Mouse (Mus musculus) bone marrow macrophage, adult 2 months (primary cell): Measurements from ENCODE around the gene Cpox. TPM values are rescaled to one million over a fixed set of nuclear protein-coding genes. Genes with fewer than 3 reads are reported as not detected.

ENCODE experiments used
- H3K27ac ChIP-seq: 2 replicates; pipeline ENCODE4 v1.5.1; 2012; ENCODE audit warnings: low read depth, low read length; ENCODE audit not compliant: insufficient read depth
- H3K4me1 ChIP-seq: 2 replicates; pipeline ENCODE4 v1.6.1; 2012; ENCODE audit warnings: low read length; ENCODE audit not compliant: control insufficient read depth, insufficient read depth
- H3K4me3 ChIP-seq: 2 replicates; pipeline ENCODE4 v1.5.1; 2012; ENCODE audit warnings: mild to moderate bottlenecking, low read length, moderate library complexity; ENCODE audit not compliant: insufficient read depth
- CTCF ChIP-seq: IDR thresholded peaks from 2 replicates; pipeline ENCODE4 v1.5.1; 2012; ENCODE audit warnings: low read depth, mild to moderate bottlenecking, low read length, moderate library complexity
- POLR2A ChIP-seq: IDR thresholded peaks from 2 replicates; pipeline ENCODE4 v1.6.1; 2012; ENCODE audit warnings: mild to moderate bottlenecking, low read depth, low read length, borderline replicate concordance
- polyA plus RNA-seq: library from polyadenylated mRNA; stranded (reverse); fragments of >200 nt; gene quantifications from 2 replicates; pipeline ENCODE4 v1.2.4, GENCODE M21; 2012; ENCODE audit not compliant: missing spikeins, insufficient read depth, insufficient read length

Cpox gene
- polyA plus RNA-seq, 1 experiment: 14.9 TPM

GRCm38 (mm10) chr16:58668586-58668985 lies 1.5 kb upstream of the Cpox start:
- Histone ChIP-seq H3K4me3 (no peak overlapping the region), H3K27ac (no peak overlapping the region), H3K4me1 (peaks cover 3% of the 10 kb centered on the region)
- TF ChIP-seq POLR2A (no peak), CTCF (no peak)

GRCm38 (mm10) chr16:58669264-58669663 lies 828 bp upstream of the Cpox start:
- H3K4me3 ChIP-seq: no peak overlapping the region
- H3K4me1 ChIP-seq: peaks cover 3% of the 10 kb centered on the region
- TF ChIP-seq POLR2A: no peak
- TF ChIP-seq CTCF: no peak
- H3K27ac ChIP-seq: no peak overlapping the region

DNA sequence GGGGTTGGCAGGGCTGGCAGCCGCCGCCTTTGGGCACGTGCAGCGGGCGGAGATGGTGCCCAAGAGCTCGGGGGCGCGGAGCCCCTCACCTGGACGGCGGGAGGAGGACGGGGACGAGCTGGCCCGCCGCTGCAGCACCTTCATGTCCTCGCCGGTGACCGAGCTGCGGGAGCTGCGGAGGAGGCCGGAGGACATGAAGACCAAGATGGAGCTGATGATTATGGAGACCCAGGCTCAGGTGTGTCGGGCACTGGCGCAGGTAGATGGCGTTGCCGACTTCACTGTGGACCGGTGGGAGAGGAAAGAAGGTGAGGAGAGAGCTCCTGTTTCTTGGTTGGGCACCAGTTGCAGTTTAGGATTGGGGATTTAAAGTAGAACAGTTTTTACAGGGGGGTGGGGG lies 551 bp downstream of the Cpox start:
- TF ChIP-seq CTCF (no peak), POLR2A (no peak)
- H3K27ac ChIP-seq: no peak overlapping the region
- peak overlapping the region; percentile 83 for H3K4me3 ChIP-seq
- H3K4me1 ChIP-seq: peaks cover 3% of the 10 kb centered on the region

- H3K4me3 ChIP-seq: no peak overlapping the region
- no peak overlapping the region for H3K27ac ChIP-seq
- peaks cover 3% of the 10 kb centered on the region for H3K4me1 ChIP-seq
- TF ChIP-seq CTCF (no peak), POLR2A (no peak)
Observed at GRCm38 (mm10) chr16:58671212-58671985, 1.3 kb downstream of the Cpox start.

GRCm38 (mm10) chr16:58672396-58672795 lies 2.3 kb downstream of the Cpox start:
- H3K4me1 ChIP-seq: peaks cover 3% of the 10 kb centered on the region
- H3K4me3 ChIP-seq: no peak overlapping the region
- TF ChIP-seq POLR2A (no peak), CTCF (no peak)
- H3K27ac ChIP-seq: no peak overlapping the region

DNA sequence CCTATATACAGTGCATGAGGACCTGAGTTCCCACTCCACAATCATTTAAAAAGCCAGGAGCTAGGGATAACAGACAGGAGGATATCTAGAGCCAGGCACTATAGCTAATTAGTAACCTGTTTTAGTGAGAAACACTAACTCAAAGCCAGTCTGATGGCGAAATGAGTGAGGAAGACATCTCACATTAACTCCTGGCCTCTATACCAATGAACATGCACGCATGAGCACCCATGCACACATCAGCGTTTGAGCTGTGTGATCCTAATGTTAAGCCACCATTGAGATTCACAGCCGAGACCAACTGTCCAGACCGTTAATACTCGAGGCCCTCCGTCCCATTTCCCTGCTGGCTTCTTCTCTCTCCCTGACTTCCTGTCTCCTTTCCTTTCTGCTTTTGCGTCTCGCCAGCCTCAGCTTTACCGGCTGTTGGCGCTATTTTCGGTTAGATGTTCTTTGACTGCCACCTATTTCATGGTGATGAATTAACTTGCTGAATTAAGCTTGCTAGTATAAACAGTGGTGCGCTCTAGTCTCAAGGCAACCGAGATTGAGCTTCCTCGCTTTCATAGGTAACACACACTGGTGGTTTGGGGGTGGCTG lies 3.8 kb downstream of the Cpox start:
- TF ChIP-seq CTCF (no peak), POLR2A (no peak)
- H3K4me1 ChIP-seq: peaks cover 3% of the 10 kb centered on the region
- no peak overlapping the region for H3K4me3 ChIP-seq
- H3K27ac ChIP-seq: no peak overlapping the region

DNA sequence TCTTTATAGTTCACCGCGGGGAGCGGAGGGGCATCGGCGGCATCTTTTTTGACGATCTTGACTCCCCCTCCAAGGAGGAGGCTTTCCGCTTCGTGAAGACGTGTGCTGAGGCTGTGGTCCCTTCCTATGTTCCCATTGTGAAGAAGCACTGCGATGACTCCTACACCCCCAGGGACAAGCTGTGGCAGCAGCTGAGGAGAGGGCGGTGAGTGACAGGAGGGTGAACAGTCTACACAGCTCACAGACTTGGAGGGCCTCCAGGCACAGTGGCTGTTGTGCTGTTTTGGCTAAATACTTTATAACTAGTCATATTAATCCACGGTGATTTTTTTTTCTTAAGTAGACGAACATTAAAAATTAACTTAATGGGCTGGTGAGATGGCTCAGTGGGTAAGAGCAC lies 5.2 kb downstream of the Cpox start:
- H3K27ac ChIP-seq: no peak overlapping the region
- no peaks in the 10 kb centered on the region for H3K4me1 ChIP-seq
- no peak for TF ChIP-seq CTCF
- no peak for TF ChIP-seq POLR2A
- H3K4me3 ChIP-seq: no peak overlapping the region

DNA sequence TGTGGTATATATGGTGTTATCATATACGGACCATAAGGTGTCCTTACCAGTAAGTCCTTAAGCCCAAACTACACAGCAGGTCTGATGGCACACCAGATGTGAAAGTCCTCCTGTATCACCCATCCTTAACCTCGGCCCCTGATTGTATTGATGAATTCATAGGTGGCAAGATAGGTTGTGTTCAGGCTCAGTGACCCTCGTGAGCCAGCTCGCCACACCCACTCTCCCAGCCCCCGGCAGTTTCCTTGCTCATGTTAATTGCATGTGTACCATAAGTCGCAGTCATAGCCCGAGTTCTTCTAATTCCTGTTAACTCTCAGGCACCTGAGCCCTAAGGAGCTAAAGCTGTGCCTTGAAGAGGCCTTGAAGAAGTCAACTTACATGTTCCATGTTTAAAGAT lies 6.1 kb downstream of the Cpox start:
- H3K4me3 ChIP-seq: no peak overlapping the region
- H3K27ac ChIP-seq: no peak overlapping the region
- H3K4me1 ChIP-seq: no peaks in the 10 kb centered on the region
- no peak for TF ChIP-seq POLR2A
- no peak for TF ChIP-seq CTCF

DNA sequence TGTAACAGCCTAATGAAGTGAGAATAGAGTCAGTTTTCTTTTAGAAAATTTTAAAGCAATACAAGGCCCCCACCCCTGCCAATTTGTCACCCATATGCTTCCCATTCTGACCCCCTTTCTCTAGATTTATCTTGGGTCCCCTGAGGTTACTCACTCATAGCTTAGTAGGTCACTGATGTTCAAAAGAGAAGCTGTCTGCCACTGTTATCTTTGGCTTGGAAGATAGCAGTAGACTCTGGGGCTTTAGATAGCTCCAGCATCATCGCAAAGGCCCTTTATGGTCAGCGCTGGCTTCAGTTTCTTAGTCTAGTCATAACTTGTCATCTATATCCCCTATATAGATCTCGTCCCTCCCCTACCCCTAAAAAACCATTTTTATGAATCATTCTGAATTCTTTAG lies 6.5 kb downstream of the Cpox start:
- no peak for TF ChIP-seq CTCF
- no peak for TF ChIP-seq POLR2A
- no peak overlapping the region for H3K27ac ChIP-seq
- no peaks in the 10 kb centered on the region for H3K4me1 ChIP-seq
- H3K4me3 ChIP-seq: no peak overlapping the region

- Histone ChIP-seq H3K27ac (no peak overlapping the region), H3K4me1 (no peaks in the 10 kb centered on the region), H3K4me3 (no peak overlapping the region)
- no peak for TF ChIP-seq POLR2A
- TF ChIP-seq CTCF: no peak
Observed at GRCm38 (mm10) chr16:58677491-58677890, 7.4 kb downstream of the Cpox start.

DNA sequence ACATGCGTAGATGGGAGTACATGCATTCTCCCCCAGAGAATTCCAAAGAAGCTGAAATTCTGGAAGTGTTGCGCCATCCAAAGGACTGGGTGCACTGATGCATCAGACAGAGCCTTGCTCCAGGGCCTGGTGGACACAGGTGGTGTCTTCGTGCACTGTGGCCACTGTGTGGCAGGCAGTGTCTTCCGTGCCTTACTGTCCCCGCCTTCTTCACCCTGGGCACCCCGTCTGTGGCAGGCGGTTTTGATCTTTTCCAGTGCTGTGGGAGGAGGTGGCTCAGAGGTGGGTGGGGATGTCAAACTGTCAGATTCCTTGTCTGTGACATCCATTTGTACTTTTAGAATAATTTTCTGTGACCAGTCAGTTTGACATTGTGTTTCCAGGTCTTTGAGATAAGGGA lies 8.6 kb downstream of the Cpox start:
- Histone ChIP-seq H3K27ac (no peak overlapping the region), H3K4me3 (no peak overlapping the region), H3K4me1 (no peaks in the 10 kb centered on the region)
- TF ChIP-seq CTCF (no peak), POLR2A (no peak)

DNA sequence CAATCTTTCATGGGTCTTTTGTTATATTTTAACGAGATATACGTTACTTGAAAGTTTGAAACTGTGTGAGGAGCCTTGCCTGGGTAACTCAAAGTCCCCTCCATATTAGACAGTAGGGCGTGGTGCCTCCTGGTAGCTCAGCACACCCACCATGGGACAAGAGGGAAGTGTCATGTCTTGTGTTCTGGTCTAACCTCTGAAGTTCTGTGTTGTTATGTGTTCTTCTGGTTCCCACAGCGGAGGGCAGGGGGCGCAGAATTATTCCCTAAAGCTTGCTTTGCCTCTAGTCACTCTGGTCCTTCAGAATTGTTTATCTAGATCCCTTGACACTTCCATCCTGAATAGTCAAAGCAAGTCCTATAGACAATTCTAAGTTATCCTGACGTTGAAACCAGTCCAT lies 12.0 kb downstream of the Cpox start:
- H3K4me3 ChIP-seq: no peak overlapping the region
- H3K4me1 ChIP-seq: peaks cover 2% of the 10 kb centered on the region; the same call in 1 of the 2 replicates
- no peak for TF ChIP-seq CTCF
- no peak for TF ChIP-seq POLR2A
- no peak overlapping the region for H3K27ac ChIP-seq
